Mouse (Mus musculus) CH12.LX (cell line): ENCODE measurements around the gene Gmds.

Source experiments
- CTCF ChIP-seq, 2 experiments: IDR thresholded peaks in 1 of 2; conservative IDR thresholded peaks in 1 of 2; 2 replicates each; pipeline ENCODE4 v1.5.1; 2011 to 2012; ENCODE audit warnings: low read depth in 2 of 2, low read length in 2 of 2, improper control_type of control experiment in 1 of 2, inconsistent platforms in 1 of 2, mild to moderate bottlenecking in 1 of 2, moderate library complexity in 1 of 2
- GABPA ChIP-seq: IDR thresholded peaks from 2 replicates; pipeline ENCODE4 v1.6.1; 2012; ENCODE audit warnings: low read depth, low read length, improper control_type of control experiment, inconsistent platforms; ENCODE audit not compliant: insufficient replicate concordance
- IRF4 ChIP-seq: IDR thresholded peaks from 2 replicates; pipeline ENCODE4 v1.6.1; 2014; ENCODE audit warnings: low read depth, mild to moderate bottlenecking, inconsistent platforms, low read length, improper control_type of control experiment
- MAZ ChIP-seq: IDR thresholded peaks from 2 replicates; pipeline ENCODE4 v1.6.1; 2012; ENCODE audit warnings: low read depth, mild to moderate bottlenecking, inconsistent platforms, low read length, improper control_type of control experiment, moderate library complexity
- MYC ChIP-seq: IDR thresholded peaks from 2 replicates; pipeline ENCODE4 v1.6.1; 2011; ENCODE audit warnings: low read depth, mild to moderate bottlenecking, improper control_type of control experiment, low read length
- NELFE ChIP-seq: IDR thresholded peaks from 2 replicates; pipeline ENCODE4 v1.6.1; 2011; ENCODE audit warnings: low read depth, low read length, improper control_type of control experiment
- POLR2A ChIP-seq: IDR thresholded peaks from 2 replicates; pipeline ENCODE4 v1.6.1; 2011; ENCODE audit warnings: low read depth, mild to moderate bottlenecking, improper control_type of control experiment, low read length
- USF1 ChIP-seq: IDR thresholded peaks from 2 replicates; pipeline ENCODE4 v1.6.1; 2014; ENCODE audit warnings: low read depth, mild to moderate bottlenecking, inconsistent platforms, low read length, improper control_type of control experiment

DNA sequence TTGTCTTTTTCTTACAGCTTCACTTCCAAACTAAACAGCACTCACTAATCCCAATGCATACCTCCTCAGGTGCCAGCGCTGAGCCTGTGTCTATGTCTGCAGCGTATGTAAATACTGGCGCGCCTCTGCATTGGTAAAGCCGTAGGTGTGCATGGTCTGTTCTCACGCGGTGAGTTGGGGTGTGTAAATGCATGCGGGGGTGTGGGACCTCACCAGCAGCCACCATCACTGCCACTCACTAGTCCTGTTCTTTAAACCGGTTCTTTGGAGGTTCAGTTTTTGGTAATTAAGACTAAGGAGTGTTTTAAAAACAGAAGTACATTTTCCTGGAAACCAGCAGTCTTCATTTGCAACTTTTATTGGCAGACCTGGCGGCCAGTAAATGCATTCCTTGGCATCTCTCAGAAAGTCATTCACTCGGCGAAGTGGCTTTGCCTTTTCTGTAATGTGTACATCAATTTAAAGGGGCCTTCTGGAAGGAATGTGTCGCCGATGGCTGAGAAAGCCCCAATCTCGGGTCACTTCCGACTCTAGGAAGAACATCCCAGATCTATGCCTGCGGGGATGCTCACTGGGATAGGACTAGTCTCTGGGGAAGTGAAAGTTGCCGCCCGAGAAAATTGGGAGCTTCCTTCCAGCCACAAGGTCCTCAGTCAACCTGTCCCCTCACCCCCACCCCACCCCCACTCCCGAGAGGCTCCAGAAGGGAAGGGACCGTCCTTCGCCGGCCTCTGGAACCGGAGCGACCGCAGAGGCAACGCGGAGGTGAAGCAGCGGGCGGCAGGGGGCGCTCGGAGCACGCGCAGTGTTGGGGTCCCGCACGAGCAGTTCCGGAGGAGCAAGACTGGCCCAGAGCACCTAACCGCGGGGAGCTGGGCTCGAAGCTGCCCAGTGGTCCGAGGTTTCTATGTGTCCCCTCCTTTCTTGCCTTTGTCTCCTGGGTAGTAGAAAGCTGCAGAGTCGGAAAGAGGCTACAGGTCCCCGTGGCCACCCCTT is 537.7 kb downstream of the Gmds start:
- TF ChIP-seq NELFE (no peak), IRF4 (no peak), MYC (no peak), USF1 (no peak), GABPA (no peak), MAZ (no peak), CTCF (conservative IDR thresholded peaks at IDR 0.05 in 1 of 2, IDR thresholded peaks at IDR 0.05 in 1 of 2; ENCODE audit: low read depth in 2 of 2, low read length in 2 of 2) (peak in 1 of 2 experiments; percentile 85; a peak in 3 of 4 replicates), POLR2A (no peak)
